Mouse (Mus musculus): ENCODE measurements at regions not wholly inside any gene's neighbourhood (a gene's known extent, or its start where the extent isn't known, plus 50 kb on each side); places are given as distances from the start of the nearest gene placed in this dataset.

DNA sequence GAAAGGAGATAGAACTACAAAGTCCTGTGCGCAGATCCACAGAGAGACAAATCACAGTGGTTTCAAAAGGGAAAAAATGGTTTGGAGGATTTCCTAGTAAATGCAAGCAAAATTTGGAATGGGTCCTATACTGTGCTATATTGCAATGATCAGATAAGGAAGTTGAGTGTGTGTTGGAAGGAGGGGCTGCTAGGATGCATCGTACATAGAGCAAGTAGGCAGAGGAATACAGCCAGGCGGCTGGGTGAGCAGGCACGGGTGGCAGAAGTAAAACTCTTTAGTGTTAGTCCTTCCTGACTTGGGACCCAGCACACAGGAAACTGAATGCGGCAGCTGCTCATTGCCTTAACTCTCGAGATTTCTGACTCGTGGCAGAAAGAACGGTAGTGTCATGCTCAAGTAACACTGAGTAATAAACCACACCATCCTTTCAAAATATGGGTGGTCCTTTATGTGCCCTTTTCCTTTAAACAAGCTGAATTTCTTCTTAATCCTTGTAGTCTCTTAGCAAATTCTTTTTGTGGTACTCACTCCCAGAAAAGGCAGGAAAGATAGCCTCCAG is 87.0 kb upstream of the Itprid2 start:
- no peak for DNase-seq

DNA sequence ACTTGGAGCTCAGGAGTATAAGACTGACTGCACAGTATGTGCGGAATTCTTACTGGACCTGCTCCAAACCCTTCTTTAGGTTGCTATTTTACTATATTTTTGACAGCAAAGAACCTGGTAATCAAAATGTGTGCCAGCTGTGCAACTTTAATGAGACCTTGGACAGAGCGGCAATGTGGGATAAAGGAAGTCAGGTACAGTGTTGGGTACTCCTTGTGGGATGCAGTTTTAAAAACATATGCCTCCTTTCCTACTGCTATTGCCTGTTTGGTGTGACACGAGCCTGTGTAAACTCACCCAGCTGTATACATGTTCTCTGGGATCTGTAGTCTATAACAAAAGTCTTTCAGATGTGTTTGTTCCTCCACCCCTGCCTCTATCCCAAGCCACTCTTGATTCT is 85.4 kb upstream of the Itprid2 start:
- no peak for DNase-seq

DNA sequence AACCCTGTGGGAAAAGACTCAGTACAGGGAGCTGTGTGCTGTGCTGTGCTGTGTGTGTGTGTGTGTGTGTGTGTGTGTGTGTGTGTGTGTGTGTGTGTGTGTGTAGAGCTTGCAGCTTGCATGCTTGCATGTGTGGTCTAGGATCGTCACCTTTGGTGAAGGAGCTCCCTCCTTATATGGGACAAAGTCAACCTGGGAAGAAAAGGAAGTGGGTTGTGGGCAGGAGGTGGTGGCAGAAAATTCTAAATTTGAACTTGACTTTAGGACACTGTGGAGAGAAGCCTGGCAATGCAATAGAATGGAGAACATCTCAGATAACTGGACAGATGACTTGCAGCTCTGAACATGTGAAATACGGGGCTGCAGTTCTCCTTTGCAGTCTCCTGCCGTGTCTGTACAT is 84.7 kb upstream of the Itprid2 start:
- DNase-seq = no peak

- no peak for DNase-seq
Measured at GRCm38 (mm10) chr2:79552481-79552880, 82.7 kb upstream of the Itprid2 start.

DNA sequence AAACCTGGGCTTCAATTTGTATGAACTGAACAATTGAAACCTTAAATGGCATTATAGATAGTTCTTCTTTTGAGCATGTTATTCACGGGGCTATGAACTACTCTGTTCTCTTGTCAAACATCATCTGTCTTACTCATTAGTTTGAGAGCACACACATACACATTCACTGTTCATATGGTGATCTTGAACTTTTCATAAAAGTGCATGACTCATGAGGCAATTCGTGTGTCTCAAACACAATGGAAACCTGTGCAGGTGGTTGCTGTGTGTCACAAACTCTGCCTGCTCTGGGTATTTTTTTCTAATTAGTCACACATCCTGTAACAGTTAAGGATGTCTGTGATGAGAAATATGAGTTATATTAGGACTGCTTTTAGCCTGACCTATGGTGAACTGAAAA is 79.8 kb upstream of the Itprid2 start:
- DNase-seq = no peak

DNA sequence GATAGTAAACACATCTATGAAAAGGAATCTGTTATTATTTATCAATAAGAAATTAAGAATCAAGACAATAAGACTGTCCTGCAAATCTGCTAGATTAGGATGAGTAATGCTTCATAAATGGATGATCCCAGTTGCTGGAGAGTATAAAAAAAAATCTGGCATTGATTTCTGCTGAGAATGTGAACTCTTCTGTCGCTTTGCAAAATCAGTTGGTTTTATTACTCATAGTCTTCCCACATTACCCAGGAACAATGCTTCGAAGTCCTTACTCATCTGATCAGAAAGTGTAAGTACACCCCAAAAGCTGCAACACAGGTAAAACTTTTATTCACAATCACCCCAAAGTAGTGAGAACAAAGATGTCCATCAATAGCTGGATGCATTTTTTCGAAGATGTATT is 77.8 kb upstream of the Itprid2 start:
- no peak for DNase-seq

DNA sequence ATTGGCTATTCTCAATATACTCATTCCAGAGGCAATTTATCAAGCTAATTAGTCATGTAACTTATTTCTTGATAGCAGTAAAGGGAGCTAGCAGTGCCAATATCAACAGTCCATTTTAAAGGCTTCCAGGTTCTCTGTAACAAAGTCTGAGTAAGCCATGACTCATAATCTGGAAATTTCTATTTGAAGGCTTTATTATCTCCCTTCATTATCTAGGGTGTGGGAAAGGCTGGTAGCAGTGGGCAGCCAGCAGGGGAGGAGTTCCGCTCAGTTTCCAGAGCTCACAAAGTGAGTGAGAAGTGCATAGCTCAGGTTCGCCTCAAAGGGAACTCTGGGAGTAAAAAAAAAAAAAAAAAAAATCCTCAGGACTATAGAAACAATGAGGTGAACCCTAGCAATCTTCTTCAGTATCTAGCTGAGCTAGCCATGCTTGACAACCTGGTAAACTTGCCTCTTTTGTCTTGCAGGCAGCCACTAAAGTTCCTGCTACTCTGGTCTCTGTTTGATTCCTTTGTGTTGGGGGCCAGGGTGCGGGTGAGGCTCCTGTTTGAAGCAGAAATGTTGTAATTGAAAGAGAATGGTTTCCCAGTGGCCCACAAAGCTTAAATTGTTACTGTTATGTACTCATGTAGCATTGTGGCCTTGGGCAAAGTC is 68.7 kb upstream of the Itprid2 start:
- DNase-seq = no peak

GRCm38 (mm10) chr2:79567413-79567934 is 67.7 kb upstream of the Itprid2 start:
- DNase-seq = peak in 1 of 2 experiments; percentile 56

DNA sequence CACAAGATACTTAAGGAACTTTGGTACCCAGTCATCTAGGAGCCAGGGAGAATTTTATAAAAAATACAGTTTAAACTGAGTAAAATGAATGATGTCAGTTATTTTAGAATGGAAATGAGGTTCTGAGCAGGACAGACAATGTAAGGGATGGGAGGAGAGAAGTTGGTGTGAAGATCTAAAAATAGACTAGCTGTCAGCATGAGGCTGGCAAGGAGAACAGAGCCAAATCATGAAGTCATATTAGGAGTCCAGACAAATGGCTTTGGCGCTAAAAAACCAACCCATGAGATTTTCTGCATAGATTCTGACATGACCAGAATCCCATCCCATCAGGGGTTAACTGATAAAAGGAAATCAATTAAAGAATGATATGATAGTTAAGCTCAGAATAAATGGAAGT is 65.5 kb upstream of the Itprid2 start:
- DNase-seq = peak; percentile 28 to 42

DNA sequence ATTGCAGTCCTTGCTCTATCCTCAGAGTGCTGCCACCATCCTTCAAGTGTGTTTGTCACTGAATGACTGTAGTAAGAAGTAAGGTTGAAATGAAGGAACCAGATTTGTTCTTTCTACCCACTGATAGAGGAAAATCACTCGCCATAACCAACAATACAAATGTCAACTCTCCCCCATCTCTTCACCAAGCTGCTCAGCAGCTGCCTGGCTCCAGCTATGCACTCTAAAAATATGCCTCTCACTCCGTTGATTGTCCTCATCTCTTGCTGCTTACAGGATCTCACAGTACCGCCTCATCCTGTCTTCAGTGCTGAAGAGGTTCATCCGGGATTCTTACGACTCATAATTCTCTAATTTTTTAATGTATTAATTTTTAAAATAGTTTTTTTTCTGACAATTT is 63.2 kb upstream of the Itprid2 start:
- no peak for DNase-seq

DNA sequence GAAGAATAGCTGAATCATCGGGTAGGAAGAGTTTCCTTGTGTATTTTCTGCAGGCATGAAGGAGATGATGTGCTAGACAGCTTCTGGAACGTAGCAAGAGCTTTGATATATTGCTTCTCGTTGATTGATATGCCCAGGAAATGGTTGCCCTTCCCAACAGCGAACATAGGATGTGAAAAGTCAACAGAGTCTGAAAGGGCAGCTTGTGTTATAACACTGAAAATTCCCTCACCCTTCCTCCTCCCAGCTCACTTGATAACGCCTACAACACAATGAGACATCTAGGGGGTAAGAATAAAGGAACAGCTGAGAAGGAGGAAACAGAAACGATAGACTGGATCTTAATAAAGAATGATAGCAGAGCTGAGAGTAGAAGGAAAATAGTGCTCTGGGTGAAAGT is 60.1 kb upstream of the Itprid2 start:
- no peak for DNase-seq

DNA sequence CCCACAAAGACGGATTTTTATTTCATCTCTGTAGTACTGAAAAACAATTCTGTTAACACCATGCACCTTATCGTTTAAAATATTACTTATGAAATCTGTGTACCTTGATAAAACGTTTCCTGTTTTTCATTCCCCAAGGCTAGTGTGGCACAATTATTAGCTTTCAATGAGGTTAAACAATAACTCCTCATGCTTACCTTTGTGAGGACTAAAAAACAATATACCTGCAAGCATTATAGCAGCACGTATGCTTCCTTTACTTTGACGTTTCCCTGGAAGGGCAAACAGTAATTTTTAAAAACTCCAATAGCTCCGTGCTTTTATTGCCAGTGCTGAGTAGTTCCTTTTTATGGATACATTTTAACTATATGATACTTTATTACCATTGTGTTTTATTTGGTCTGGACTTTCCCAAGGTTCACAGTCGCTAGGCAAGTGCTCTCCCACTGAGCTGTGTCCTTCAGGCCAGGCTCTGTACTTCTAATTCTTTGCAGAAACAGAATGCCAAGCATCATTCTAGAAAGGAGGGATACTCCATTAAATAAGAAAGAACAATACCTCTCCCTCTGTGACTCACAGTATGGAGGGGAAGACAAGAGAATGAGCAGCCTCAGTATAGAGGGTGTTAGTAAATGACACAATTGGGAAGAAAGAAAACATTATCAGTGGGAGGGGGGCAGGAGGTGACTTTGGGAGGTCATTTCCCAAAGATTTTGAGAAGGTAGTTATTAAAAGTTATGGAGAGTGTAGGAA is 50.0 kb upstream of the Itprid2 start:
- no peak for DNase-seq
